Mouse (Mus musculus) left cerebral cortex, postnatal 25 days (tissue): ENCODE results near the gene Rnase10. TPM values are rescaled to one million over a fixed set of nuclear protein-coding genes. Genes with fewer than 3 reads are reported as not detected.
"Not testable (repeated sequence)": the region's sequence is repeated elsewhere in the genome, so short reads cannot be mapped to it uniquely, and the experiment has no call there.

Source experiments
- DNase-seq, 2 experiments: peaks; one replicate each; pipeline ENCODE4 v3.0.0; 2022; ENCODE audit warnings: low spot score in 2 of 2, mixed read lengths in 1 of 2
- intact Hi-C: fragments of 180-260 bp; cut with DNase I; formaldehyde crosslinking; loops from one replicate; pipeline ENCODE4 v1.15.1; 2025
- total RNA-seq, 2 experiments: library from RNA; stranded (reverse); gene quantifications; 2 replicates each; pipeline ENCODE4 v1.2.3; 2021

The Rnase10 gene
- total RNA-seq, 2 experiments from 2014 or later, result 0.27 TPM; not detected in 1

DNA sequence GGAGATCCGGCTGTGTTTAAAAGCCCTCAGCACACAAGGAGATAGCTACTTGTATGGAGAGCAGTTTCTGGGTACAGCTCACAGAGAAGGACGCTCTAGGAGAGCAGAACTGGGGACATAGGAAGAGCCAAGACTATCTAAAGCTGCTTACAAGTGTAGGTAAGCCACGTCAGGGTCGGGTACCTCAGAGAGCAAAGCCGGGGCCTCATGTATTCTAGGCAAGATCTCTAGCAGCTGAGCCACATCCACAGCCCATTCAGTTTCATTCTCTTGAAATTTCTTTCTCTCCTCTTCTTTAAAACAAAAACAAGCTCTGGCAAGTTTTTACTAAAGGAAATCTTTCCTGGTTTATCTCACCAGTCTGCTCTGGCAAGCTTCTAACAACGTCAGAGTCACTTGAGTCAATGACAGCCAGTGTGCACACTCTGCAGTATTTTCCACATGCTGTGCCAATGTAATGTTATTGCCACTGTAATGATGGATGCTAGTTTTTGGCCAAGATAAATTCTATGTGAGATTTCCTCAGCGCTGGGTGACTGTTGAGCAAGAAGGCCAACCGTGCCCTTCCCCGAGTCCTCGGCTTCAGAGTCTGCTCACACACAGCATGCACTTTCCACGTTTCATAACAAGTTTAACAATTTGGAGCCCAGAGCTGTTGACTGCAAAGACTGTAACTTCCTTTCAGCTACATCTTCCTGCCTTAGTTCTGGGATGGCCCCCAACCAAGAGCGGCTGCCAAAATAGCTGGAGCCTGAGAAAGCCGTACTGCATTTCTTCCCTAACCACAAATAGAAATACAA, 563 bp downstream of the Rnase10 start:
- intact Hi-C loops, result no loop called here
- DNase-seq, result peak; percentile 34 to 76

DNA sequence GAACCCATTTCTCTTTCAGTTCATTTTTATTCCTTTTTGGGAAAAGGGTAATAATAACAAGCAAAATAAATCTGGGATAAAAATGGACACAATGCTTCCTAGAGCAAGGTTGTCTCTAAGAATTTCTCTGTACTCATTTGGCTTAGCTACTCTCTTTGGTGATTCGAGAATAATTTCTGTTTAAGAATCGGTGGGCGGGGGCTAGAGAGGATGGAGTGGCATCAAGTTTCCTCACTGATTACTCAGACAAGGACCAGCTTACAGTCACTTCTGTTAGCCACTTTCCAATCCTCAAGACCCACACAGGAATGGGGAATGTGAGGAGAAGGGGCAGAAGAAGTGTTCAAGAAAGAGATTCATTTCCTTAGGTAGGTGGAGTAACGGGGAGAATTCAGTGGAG, 1.2 kb downstream of the Rnase10 start:
- no peak for DNase-seq
- intact Hi-C loops, result no loop called here

DNA sequence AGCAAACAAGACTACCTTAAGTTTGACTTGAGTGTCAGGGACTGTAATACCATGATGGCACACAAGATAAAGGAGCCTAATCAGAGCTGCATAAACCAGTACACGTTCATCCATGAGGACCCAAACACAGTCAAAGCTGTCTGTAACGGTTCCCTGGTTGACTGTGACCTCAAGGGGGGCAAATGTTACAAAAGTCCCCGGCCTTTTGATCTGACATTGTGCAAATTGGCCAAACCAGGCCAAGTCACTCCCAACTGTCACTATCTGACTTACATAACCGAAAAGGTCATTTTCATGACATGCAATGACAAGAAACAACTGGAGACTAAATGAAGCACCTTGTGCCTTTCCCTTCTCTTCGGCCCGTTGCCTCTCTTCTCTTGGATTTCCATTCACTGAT, 2.0 kb downstream of the Rnase10 start:
- intact Hi-C loops, result no loop called here
- DNase-seq, result no peak

DNA sequence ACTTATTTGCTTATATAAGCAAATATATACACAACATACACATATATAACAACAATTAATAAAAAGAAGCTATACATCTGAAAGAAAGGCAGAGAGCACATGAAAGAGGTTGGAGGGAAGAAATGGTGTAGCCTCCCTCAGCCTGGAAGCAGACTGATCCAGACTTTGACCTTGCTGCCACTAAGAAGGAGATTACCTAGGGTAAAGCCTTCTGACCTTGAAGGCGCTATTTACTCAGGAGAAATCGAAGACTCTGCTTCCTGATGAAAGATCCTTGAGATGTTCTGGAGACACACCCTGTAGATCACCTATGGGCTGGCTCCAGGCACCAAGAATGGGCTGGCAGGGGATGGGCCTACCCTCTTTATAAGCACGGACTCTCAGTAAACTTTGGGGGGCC, 7.2 kb downstream of the Rnase10 start:
- DNase-seq, intact Hi-C loops: not testable (repeated sequence)

DNA sequence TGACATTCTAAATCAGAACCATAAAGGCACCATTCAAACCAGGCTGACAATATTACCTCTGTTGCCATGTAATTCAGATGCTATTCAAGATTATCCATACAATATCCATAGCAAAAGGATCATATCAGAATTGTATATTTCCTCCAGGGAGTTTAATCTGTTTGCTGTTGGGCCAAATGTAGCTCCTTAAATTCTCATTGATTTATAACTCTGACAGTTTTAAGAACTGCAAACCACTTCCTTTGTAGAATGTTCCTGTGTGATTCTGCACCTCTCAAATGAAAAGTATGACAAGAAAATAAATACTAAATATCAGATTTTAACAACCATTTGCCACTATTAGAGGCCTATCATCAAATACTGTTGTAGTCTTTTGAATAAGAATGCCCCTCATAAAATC, 8.2 kb downstream of the Rnase10 start:
- no peak for DNase-seq
- intact Hi-C loops, result no loop called here

DNA sequence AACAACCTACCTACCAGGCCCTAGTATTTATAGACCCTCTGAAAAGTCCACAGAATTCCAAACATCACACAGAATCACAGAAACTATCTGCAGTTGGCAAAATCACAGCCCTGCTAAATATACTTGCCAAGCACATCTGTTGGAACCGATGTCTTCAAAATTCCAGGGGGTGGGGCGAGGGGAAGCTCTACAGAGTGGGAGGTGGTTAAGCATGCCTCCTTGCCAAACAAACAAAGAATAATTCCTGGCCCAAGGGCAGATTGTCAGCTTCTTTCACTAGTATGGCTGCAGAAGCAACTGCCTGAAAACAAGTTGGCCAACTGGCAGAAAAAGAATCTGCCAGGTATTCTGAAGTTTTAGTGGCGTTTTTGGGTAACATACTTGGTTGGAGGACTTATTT, 9.7 kb downstream of the Rnase10 start:
- intact Hi-C loops, result no loop called here
- no peak for DNase-seq

DNA sequence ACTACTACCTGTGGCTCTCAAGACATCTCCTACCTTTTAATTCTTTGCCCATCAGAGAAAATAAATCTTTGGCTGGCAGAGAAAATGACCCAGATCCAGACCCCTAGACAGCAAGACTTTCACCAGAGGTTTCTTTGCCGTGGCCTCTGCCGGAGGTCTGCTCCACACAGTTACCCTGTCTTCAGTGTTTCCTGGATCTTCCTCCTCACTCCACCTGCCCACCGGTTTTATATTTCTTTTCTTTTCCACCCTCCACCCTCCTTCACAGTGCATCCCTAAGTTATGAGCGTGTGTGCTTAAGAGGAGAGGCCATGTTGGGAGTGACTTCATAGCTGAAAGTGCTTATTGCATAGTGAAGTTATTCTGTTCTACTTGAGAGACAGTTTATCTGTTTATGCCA, 15.9 kb downstream of the Rnase10 start:
- intact Hi-C loops, result loop anchor here (5.0 kb wide), 1 partner anchor 36 kb away; no protein-coding TSS in a partner anchor
- DNase-seq, result no peak

DNA sequence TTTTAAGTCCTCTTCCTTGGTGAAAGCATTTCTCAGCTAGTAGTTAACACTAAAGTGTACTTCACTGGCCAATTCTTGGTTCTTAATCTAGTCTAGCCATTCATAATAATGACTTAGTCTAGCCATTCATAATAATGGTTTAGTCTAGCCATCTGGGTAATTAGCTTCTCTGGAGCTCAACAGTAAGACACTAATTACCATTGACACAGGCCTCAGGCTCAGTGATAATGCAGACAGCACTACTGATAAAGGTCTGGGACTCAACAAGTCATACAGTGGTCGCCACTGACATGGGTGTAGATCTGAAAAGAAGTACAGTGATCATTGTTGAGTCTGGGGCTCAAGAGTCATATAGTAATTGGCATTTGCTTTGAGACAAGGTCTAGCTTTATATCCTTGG, 17.3 kb downstream of the Rnase10 start:
- no peak for DNase-seq
- intact Hi-C loops, result loop anchor here (5.0 kb wide), 1 partner anchor 38 kb away; no protein-coding TSS in a partner anchor

DNA sequence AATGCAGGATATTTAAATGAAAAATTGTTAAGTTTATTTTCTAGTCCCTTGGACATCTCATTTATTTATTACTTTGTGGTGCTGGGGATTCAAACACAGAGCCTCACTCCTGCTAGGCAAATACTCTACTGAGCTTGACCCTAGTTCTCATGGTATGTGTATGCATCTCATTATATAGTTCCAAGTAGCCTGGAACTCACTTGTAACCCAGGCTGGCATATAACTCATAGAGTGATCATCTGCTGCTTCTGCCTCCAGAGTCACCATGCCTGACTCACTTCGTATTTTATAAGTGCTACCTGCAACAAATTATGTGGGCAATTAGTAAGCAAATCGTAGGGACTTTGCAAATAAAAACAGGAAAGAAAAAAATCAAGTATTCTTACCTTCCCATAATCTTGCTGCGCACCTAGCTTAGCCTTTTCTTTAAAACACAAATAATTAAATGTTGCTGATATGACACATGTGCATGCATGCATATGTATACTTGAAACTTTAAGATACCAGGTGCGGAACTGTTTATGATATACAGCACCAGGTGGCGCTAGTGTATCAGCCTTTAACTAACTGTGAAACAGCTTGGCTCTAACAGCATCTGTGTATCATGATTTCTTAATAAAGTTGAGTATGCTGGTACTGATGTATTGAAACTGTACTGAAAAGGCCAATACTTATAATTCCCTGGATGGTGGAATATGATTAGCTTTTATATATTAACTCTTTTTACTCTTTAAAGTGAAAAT, 19.0 kb downstream of the Rnase10 start:
- intact Hi-C loops, result loop anchor here (1.0 to 2.0 kb wide), 2 partner anchors 37 to 72 kb away; no protein-coding TSS in a partner anchor
- DNase-seq, result peak; percentile 72 to 81

DNA sequence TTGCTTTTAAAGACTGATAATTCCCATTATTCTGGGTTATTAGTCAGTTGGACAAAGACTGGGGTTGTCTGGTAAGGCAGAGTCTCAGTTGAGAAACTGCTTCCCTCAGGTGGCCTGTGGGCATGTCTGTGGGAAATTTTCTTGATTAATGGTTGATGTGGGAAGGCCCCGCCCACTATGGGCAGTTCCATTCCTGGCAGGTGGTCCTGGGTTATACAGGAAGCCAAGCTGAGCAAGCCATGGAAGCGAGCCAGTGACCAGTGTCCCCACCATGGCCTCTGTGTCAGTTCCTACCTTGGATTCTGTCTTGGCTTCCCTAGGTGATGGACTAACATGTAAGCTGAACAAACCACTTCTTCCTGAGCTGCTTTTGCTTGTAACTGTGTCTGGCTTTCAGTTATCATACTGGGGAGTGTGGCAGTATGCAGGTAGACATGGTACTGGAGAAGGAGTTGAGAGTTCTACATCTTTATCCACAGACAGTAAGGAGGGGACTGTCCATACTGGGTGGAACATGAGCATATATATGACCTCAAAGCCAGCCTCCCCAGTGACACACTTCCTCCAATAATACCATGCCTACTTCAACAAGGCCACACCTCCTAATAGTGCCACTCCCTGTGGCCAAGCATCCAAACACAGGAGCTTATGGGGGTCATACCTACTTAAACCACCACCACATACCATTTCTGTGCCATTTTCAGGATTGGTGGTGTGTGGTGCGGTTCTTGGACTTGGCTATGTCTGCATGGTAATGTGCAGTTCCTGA, 20.0 kb downstream of the Rnase10 start:
- intact Hi-C loops, result loop anchor here (2.0 kb wide), 1 partner anchor 71 kb away; no protein-coding TSS in a partner anchor

DNA sequence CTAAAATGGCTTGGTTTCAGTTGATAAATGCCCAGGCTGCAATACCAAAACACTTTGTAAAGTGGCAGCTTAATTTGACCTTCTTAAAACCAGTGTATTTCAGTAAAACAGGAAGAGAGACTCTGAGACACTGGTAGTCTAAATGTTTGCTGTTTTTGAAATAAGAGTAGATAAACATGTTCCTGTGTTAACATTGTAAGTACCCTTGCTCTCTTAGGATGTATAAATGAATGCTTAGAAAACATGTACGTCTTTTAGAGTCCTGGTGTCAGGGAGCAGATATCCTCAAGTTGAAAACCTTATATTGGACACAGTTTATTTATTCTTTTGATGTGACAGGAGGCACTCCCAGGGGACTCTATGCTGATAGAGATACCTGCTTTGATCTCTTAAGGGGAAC, 27.7 kb downstream of the Rnase10 start:
- no peak for DNase-seq
- intact Hi-C loops, result no loop called here

More for the DNA sequence above, 20.0 kb downstream of the Rnase10 start:
- DNase-seq, result no peak

DNA sequence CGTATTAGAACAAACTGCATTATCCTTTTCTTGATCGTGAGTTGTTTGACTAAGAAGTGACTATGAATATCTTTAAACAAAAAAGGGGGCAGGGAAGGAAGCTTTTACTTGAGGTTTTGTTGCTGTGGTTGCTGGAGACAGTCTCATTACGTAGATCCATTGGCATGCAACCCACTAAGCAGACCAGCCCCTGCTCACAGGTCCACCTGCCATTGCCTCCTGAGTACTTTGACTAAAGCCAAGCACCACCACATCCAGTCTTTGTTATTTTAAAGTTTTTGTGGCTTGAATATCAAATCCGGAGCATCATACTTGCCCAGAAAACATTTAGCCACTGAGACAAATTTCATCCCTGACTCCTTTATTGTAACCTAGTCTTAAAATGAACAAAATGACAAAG, 28.7 kb downstream of the Rnase10 start:
- intact Hi-C loops, result no loop called here

DNA sequence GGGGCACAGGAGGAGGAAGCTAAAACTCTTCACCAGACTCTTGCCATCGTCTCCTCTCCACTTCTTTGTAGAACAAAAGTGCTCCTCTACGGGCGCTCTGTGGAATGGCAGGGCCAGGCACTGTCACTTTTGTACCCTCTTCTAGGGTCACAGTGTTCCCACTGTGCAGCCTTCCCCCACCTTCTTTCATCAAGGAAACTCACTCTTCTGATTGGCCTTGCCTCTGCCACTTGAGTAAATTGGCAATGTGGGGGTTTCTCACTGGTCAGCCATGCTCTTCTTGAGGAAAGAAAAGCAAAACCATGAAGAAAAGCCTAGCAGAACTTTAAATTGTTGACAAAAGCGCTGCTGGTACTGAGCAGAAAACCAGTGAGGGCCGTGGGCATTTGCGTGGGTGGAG, 34.2 kb downstream of the Rnase10 start, which contains the start of gene Rnase9:
TSS of gene Rnase9 (minus strand) at position 101 of the 400 bp plus-strand sequence.
- intact Hi-C loops, result no loop called here
- DNase-seq, result no peak

More for the DNA sequence above, 28.7 kb downstream of the Rnase10 start:
- no peak for DNase-seq

DNA sequence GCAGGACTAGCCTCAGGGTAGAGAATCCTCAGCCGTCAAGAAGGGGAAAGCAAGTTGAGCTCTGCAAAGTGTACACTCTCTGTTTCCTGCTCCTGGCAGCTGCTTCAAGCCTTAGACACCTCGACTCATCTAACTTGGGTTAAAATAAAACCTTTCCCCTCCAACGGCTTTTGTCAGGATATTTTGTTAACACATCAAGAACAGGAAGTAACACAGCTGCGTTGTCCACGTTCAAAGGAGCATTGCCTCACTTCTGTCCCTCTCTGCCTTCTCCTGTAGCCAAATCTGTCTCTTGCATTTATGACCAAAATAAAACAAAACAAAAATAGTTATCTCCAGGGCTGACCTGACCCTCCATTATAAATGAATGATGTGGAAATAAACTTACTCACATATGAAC, 40.3 kb downstream of the Rnase10 start:
- intact Hi-C loops, result no loop called here

DNA sequence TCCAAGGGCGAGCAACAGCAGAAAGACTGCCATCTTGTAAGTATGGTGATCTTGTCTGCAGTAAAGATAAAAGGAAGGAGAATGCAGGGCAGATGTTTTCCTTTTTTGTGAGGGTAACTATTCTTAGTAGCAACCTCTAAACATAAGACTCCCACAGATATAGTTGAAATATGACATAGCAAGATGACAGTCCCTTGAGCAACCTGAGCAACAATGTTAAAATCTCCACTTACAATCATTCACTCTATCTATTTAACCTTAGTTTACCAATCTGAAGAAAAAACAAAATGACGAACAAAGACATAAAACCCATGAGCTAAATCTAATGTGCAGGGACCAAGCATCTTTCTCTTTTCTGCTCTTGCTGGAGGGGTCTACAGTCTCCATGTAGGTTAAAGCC, 42.5 kb downstream of the Rnase10 start, which contains the start of gene Rnase11:
TSS of gene Rnase11 (minus strand) at position 101 of the 400 bp plus-strand sequence.
- DNase-seq, result no peak

More for the DNA sequence above, 40.3 kb downstream of the Rnase10 start:
- no peak for DNase-seq

DNA sequence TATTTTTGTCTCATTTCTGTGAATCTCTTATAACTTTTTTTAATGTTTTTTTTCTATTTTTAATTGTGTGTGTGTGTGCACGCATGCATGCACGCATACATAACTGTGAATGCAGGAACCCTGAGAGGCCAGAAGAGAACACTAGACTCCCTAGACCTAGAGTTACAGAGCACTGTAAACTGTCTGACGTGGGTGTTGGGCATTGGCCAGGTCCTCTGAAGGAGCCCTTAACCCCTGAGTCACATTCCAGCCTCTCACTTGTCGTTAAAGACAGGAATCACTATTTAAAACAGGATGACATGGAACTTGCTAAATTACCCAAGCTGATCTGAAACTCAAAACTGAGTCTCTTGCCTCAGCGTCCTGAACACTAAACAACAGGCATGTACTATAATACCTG, 44.4 kb downstream of the Rnase10 start:
- intact Hi-C loops, result no loop called here
- no peak for DNase-seq

More for the DNA sequence above, 42.5 kb downstream of the Rnase10 start, which contains the start of gene Rnase11:
- intact Hi-C loops, result no loop called here

DNA sequence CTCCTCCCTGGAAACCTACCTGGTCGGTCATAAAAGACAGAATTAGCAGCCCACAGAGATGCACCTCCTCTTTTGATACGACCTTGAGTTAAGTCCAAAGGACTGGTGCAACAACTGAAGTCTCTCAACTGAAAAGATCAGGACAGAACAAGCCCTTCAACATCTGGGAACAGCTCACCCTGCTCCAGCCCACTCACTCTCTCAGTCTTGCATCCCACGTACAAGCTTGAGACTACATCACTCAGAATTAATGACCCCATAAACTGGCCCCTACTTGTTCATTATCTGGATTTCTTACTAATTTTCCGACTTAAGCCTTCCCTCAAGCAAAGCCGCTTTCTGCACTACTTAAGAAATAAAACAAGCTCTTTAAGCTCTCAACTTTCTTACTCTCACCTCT, 45.6 kb downstream of the Rnase10 start:
- intact Hi-C loops, result no loop called here

DNA sequence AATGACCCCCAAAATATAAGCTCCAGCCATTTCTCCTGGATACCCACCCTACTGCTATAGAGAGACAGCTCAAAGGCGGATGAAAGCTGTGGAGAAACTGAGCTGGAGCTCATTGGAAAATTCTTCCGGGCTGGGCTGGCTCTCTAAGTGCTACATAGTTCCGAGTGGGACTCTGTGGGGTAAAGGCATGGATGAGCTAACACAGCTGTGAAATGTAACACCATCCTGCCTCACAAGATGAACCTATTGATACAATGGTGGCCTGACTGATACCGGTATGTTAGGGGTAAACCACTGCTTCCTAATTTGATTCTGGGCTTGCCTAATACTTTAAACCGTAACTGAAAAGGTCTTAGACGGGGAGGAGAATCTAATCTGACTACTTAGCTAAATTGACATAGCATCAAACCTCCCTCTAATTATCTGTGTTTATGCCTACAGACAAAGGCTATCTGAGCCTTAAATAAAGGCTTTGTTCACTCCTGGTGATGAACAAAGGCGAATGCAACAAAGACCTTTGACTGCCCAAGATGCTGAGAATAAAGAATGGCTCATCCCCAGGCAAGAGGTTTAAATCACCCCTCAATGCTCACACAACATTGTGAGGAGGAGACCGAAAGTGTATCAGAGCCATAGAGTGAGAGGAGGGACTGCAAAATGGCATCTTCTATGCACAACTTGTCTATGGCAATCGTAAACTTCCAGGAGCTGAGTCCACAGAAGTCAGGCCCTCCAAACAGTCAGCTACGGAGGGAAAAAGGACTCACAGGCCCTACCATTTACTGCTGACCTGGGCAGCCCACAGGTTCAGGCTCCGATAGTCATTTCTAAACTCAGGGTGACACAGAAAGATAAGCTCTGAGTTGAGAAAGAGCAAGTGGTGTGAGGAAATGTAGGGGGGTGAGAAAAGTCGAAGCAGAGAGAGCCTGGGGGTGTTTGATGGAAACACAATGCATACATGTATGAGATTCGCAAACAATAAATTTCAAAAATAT, 47.0 kb downstream of the Rnase10 start:
- DNase-seq, result no peak
- intact Hi-C loops, result no loop called here

More for the DNA sequence above, 45.6 kb downstream of the Rnase10 start:
- no peak for DNase-seq
